Mouse (Mus musculus) layer of hippocampus, postnatal 14 days (tissue): ENCODE data around the gene Exoc3l4. TPM values are rescaled to one million over a fixed set of nuclear protein-coding genes. Genes with fewer than 3 reads are reported as not detected.

Experiments
- DNase-seq, 2 experiments: peaks; one replicate each; pipeline ENCODE4 v3.0.0; 2021 to 2022; ENCODE audit warnings: low spot score in 2 of 2, mixed read lengths in 1 of 2
- total RNA-seq, 2 experiments: library from RNA; stranded (reverse); gene quantifications; 2 replicates each; pipeline ENCODE4 v1.2.3; 2021

Gene Exoc3l4
- total RNA-seq, 2 experiments from 2014 or later = 1.2 to 2.3 TPM

GRCm38 (mm10) chr12:111409583-111409982, 7.2 kb upstream of the Exoc3l4 start:
- DNase-seq = no peak

- no peak for DNase-seq
These were observed 5.0 kb upstream of the Exoc3l4 start for GRCm38 (mm10) chr12:111411631-111412355.

GRCm38 (mm10) chr12:111412581-111413284, 4.1 kb upstream of the Exoc3l4 start:
- no peak for DNase-seq

GRCm38 (mm10) chr12:111413300-111413699, 3.5 kb upstream of the Exoc3l4 start:
- DNase-seq = peak; percentile 84 to 89

- no peak for DNase-seq
These were observed 3.1 kb downstream of the Exoc3l4 start for GRCm38 (mm10) chr12:111419918-111420317.

- DNase-seq = no peak
These were observed 4.3 kb downstream of the Exoc3l4 start for GRCm38 (mm10) chr12:111420946-111421709.

- DNase-seq = no peak
These were observed 6.0 kb downstream of the Exoc3l4 start for GRCm38 (mm10) chr12:111422852-111423251.

GRCm38 (mm10) chr12:111423570-111424129, 6.8 kb downstream of the Exoc3l4 start:
- no peak for DNase-seq

- no peak for DNase-seq
These were observed 7.7 kb downstream of the Exoc3l4 start for GRCm38 (mm10) chr12:111424547-111424946.

- DNase-seq = peak; percentile 76 to 83
These were observed 8.4 kb downstream of the Exoc3l4 start for GRCm38 (mm10) chr12:111425258-111425657.

- DNase-seq = peak; percentile 90 to 92
These were observed 9.1 kb downstream of the Exoc3l4 start for GRCm38 (mm10) chr12:111425789-111426460.

- DNase-seq = no peak
These were observed 10.8 kb downstream of the Exoc3l4 start for GRCm38 (mm10) chr12:111427438-111428113.

GRCm38 (mm10) chr12:111428364-111428763, 11.5 kb downstream of the Exoc3l4 start:
- DNase-seq = no peak

GRCm38 (mm10) chr12:111428961-111429911, 12.4 kb downstream of the Exoc3l4 start:
- peak in 1 of 2 experiments; percentile 29 for DNase-seq

- DNase-seq = no peak
These were observed 13.4 kb downstream of the Exoc3l4 start for GRCm38 (mm10) chr12:111430049-111430867.

- DNase-seq = no peak
These were observed 14.3 kb downstream of the Exoc3l4 start for GRCm38 (mm10) chr12:111430868-111431817.

GRCm38 (mm10) chr12:111432097-111432496, 15.3 kb downstream of the Exoc3l4 start:
- no peak for DNase-seq
